12 mouse cellular contexts compared by ENCODE assay signal in genomic region chr6:83392166-83392780, GRCm38 (mm10). TPM values are rescaled to one million over a fixed set of nuclear protein-coding genes. Genes with fewer than 3 reads are reported as not detected.
DNase-seq lines count a peak whose midpoint lies in the region; ATAC-seq lines count a peak whose summit lies in the region.
"Had no signal": no experiment of that assay in that cellular context is flagged by ENCODE, and none has a peak within 500 bp of the region (broad histone marks: within the 10 kb centered on the region; RNA-seq: fewer than 3 reads in every experiment).

No protein-coding gene starts in this region.

- 92% methylated on average over 8 of the region's 8 CpGs for WGBS in liver, embryonic 11.5 days

- no peak overlapping the region for H3K4me3 ChIP-seq in liver, embryonic 11.5 days (ENCODE audit: low read depth, low read length)
- H3K4me3 ChIP-seq: myocyte had no signal

- no peak overlapping the region for H3K27ac ChIP-seq in liver, embryonic 11.5 days (ENCODE audit: low read depth, low read length)
- H3K27ac ChIP-seq: macrophage had no signal

- intact Hi-C loops in left cerebral cortex, postnatal 14 days (cut with DNase I): no loop called here

- no peaks in the 10 kb centered on the region for H3K27me3 ChIP-seq in liver, embryonic 11.5 days (replicated peaks; ENCODE audit: control insufficient read depth, insufficient read depth, low read length)

- no peak for DNase-seq in frontal cortex, postnatal 25 days (ENCODE audit: low spot score in 2 of 2)
- peak; percentile 61 to 72 for DNase-seq in left cerebral cortex, postnatal 14 days (ENCODE audit: low spot score in 2 of 2)
- no peak for DNase-seq in left cerebral cortex, adult 9 months (ENCODE audit: low spot score in 2 of 2)
- peak; percentile 32 for DNase-seq in kidney, postnatal 14 days
- DNase-seq in lung, postnatal 10 days: peak; percentile 42
- DNase-seq in c-Kit-positive CD71-positive TER-119-positive erythroid progenitor cells, embryonic 14.5 days (ENCODE audit: low spot score): no peak
- DNase-seq in liver, embryonic 11.5 days (ENCODE audit: low spot score): no peak
- DNase-seq: thymus, postnatal 36 days had no signal

- peaks cover 27% of the 10 kb centered on the region for H3K36me3 ChIP-seq in liver, embryonic 11.5 days (ENCODE audit: control insufficient read depth, insufficient read depth, low read length)

- no peak overlapping the region for H3K9ac ChIP-seq in liver, embryonic 11.5 days (ENCODE audit: low read depth, low read length)

- H3K4me2 ChIP-seq in liver, embryonic 11.5 days: no peak overlapping the region

- no peaks in the 10 kb centered on the region for H3K4me1 ChIP-seq in liver, embryonic 11.5 days (replicated peaks; ENCODE audit: control insufficient read depth, insufficient read depth, low read length)

- no peaks in the 10 kb centered on the region for H3K9me3 ChIP-seq in liver, embryonic 11.5 days (ENCODE audit: control insufficient read depth, low read length)

- peak; percentile 13; the same call in 1 of the 2 replicates for ATAC-seq in frontal cortex, adult (ENCODE audit: low TSS enrichment)
- no peak for ATAC-seq in liver, embryonic 11.5 days (replicated peaks; ENCODE audit: low FRiP score)
- ATAC-seq: forebrain, embryonic 16.5 days had no signal

RNA-seq across cellular contexts. Expression of gene Bola3, which starts 43.3 kb away (rescaled TPM):
- 10 to 100 TPM; 41.2 to 45.5 TPM for total RNA-seq in left cerebral cortex, postnatal 14 days (2021)
- 307 and 333 TPM in 2 replicates for polyA plus RNA-seq in liver, embryonic 11.5 days (2014; fragmentation: Nextera tagmentation; extraction: Ambion mirVana)

Comparison
In these comparisons a context has a peak if more than half of its experiments do, and no peak if none do; other contexts are left out.
1. DNase-seq: peak in left cerebral cortex, postnatal 14 days (2 of 2), kidney, postnatal 14 days (single experiment) and lung, postnatal 10 days (single experiment); none in frontal cortex, postnatal 25 days (0 of 2), left cerebral cortex, adult 9 months (0 of 2), c-Kit-positive CD71-positive TER-119-positive erythroid progenitor cells, embryonic 14.5 days (single experiment) and liver, embryonic 11.5 days (single experiment).